Mouse (Mus musculus): ENCODE measurements around the gene Naglu. TPM values are rescaled to one million over a fixed set of nuclear protein-coding genes. Genes with fewer than 3 reads are reported as not detected.

The Naglu gene
- polyA plus RNA-seq, 1 experiment from 2014 or later = 10.0 TPM

DNA sequence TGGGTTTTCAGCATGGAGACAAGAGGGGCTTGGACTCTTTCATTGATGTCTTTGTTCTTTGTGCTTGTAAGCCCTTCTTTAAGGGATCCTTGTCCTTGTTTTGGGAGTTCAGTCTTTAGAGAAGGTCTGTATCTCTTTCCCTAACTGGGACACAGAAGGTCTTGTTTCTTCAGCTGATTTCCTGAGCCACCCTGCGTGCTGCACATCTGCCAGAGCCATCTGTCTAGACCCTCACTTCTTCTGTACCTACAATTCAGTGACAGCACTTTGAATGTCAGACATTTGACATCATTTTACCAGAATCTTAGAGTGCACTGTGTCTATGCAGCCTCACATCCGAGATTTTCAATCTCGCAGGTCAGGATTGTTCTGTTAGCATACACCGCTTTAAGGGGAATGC is 24.0 kb upstream of the Naglu start:
- no peak overlapping the region for H3K4me3 ChIP-seq
- H3K4me1 ChIP-seq = no peaks in the 10 kb centered on the region
- no peaks in the 10 kb centered on the region for H3K9me3 ChIP-seq (replicated peaks)
- H3K36me3 ChIP-seq = peaks cover 99% of the 10 kb centered on the region
- H3K27ac ChIP-seq (replicated peaks) = no peak overlapping the region
- H3K27me3 ChIP-seq (ENCODE audit: low read depth, poor library complexity, severe bottlenecking) = no peaks in the 10 kb centered on the region
- no peak for DNase-seq (ENCODE audit: low spot score)
- WGBS = 91% methylated on average over 4 of the region's 4 CpGs

DNA sequence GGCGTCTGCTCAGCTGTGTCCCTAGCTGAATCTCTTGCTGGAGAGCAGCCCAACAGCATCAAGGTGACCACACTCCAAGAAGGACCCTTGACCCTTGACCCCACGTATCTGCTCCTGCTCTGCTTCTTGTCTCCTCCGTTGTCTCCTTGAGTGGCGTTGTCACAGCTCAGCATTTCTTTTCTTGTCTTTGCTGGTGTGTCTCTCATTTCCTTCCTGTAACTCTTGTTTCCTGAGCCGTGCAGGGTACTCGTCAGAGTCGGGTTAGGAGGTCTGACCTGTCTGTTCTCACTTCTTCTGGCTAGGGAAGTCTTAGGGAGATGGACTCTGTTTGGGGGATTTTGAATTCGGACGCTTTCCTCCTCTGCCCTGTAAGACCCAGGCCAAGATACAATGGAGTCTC is 23.4 kb upstream of the Naglu start:
- no peak for DNase-seq (ENCODE audit: low spot score)
- H3K27ac ChIP-seq (replicated peaks) = no peak overlapping the region
- H3K27me3 ChIP-seq (ENCODE audit: low read depth, poor library complexity, severe bottlenecking) = no peaks in the 10 kb centered on the region
- H3K4me3 ChIP-seq = no peak overlapping the region
- H3K4me1 ChIP-seq = no peaks in the 10 kb centered on the region
- WGBS = 72% methylated on average over 9 of the region's 9 CpGs
- no peaks in the 10 kb centered on the region for H3K9me3 ChIP-seq (replicated peaks)
- H3K36me3 ChIP-seq = peaks cover 99% of the 10 kb centered on the region

- Histone ChIP-seq H3K27me3 (ENCODE audit: low read depth, poor library complexity, severe bottlenecking) (no peaks in the 10 kb centered on the region), H3K9me3 (replicated peaks) (no peaks in the 10 kb centered on the region), H3K4me1 (no peaks in the 10 kb centered on the region), H3K27ac (replicated peaks) (no peak overlapping the region), H3K36me3 (peaks cover 100% of the 10 kb centered on the region), H3K4me3 (no peak overlapping the region)
- WGBS = 87% methylated on average over 3 of the region's 3 CpGs
- DNase-seq (ENCODE audit: low spot score) = no peak
These were observed 22.3 kb upstream of the Naglu start for GRCm38 (mm10) chr11:101047502-101047901.

GRCm38 (mm10) chr11:101050359-101050758 is 19.5 kb upstream of the Naglu start:
- no peak overlapping the region for H3K4me3 ChIP-seq
- no peak for DNase-seq (ENCODE audit: low spot score)
- no peaks in the 10 kb centered on the region for H3K27me3 ChIP-seq (ENCODE audit: low read depth, poor library complexity, severe bottlenecking)
- no peaks in the 10 kb centered on the region for H3K4me1 ChIP-seq
- H3K9me3 ChIP-seq (replicated peaks) = no peaks in the 10 kb centered on the region
- peaks cover 99% of the 10 kb centered on the region for H3K36me3 ChIP-seq
- WGBS = 93% methylated on average over 9 of the region's 9 CpGs
- H3K27ac ChIP-seq (replicated peaks) = 0 out of 2 replicates have a peak overlapping the region, but pooled peaks have one; percentile 28

GRCm38 (mm10) chr11:101051051-101051493 is 18.7 kb upstream of the Naglu start:
- H3K4me3 ChIP-seq = no peak overlapping the region
- no peak overlapping the region for H3K27ac ChIP-seq (replicated peaks)
- DNase-seq (ENCODE audit: low spot score) = no peak
- no peaks in the 10 kb centered on the region for H3K4me1 ChIP-seq
- H3K27me3 ChIP-seq (ENCODE audit: low read depth, poor library complexity, severe bottlenecking) = no peaks in the 10 kb centered on the region
- peaks cover 99% of the 10 kb centered on the region for H3K36me3 ChIP-seq
- 90% methylated on average over 6 of the region's 6 CpGs for WGBS
- H3K9me3 ChIP-seq (replicated peaks) = no peaks in the 10 kb centered on the region

DNA sequence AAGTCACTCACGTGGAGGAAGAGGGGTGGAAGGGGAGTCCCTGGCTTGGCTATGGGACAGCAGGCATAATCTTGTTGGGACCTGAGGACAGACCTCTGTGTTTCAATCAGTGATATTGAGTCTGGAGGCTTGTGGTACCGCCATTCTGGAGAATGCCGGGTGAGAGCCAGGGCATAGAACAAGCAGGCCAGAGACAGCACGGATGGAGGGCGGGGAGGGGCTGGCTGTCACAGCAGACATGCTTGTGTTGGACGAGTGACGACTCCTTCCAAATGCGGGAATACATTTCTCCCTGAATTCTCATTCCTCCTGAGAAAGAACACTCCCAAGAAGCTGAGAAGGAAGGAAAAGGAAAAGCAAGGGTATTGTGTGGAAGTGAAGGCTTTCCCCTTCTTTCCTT is 18.2 kb upstream of the Naglu start:
- no peak overlapping the region for H3K4me3 ChIP-seq
- peaks cover 99% of the 10 kb centered on the region for H3K36me3 ChIP-seq
- DNase-seq (ENCODE audit: low spot score) = no peak
- no peaks in the 10 kb centered on the region for H3K27me3 ChIP-seq (ENCODE audit: low read depth, poor library complexity, severe bottlenecking)
- H3K27ac ChIP-seq (replicated peaks) = no peak overlapping the region
- no peaks in the 10 kb centered on the region for H3K4me1 ChIP-seq
- WGBS = 89% methylated on average over 8 of the region's 8 CpGs
- no peaks in the 10 kb centered on the region for H3K9me3 ChIP-seq (replicated peaks)

- Histone ChIP-seq H3K4me1 (no peaks in the 10 kb centered on the region), H3K9me3 (replicated peaks) (no peaks in the 10 kb centered on the region), H3K27ac (replicated peaks) (no peak overlapping the region), H3K4me3 (no peak overlapping the region), H3K36me3 (peaks cover 95% of the 10 kb centered on the region), H3K27me3 (ENCODE audit: low read depth, poor library complexity, severe bottlenecking) (no peaks in the 10 kb centered on the region)
- WGBS = 95% methylated on average over 10 of the region's 10 CpGs
- DNase-seq (ENCODE audit: low spot score) = no peak
These were observed 16.9 kb upstream of the Naglu start for GRCm38 (mm10) chr11:101052751-101053473.

- H3K27me3 ChIP-seq (ENCODE audit: low read depth, poor library complexity, severe bottlenecking) = no peaks in the 10 kb centered on the region
- peaks cover 6% of the 10 kb centered on the region for H3K4me1 ChIP-seq
- H3K27ac ChIP-seq (replicated peaks) = no peak overlapping the region
- H3K9me3 ChIP-seq (replicated peaks) = no peaks in the 10 kb centered on the region
- whole genome bisulfite sequencing = 97% methylated on average over 1 of the region's 1 CpGs
- DNase-seq (ENCODE audit: low spot score) = no peak
- H3K4me3 ChIP-seq = no peak overlapping the region
- peaks cover 93% of the 10 kb centered on the region for H3K36me3 ChIP-seq
These were observed 15.8 kb upstream of the Naglu start for GRCm38 (mm10) chr11:101053974-101054373.

- no peak overlapping the region for H3K4me3 ChIP-seq
- no peak overlapping the region for H3K27ac ChIP-seq (replicated peaks)
- H3K9me3 ChIP-seq (replicated peaks) = no peaks in the 10 kb centered on the region
- WGBS = 90% methylated on average over 14 of the region's 14 CpGs
- H3K36me3 ChIP-seq = peaks cover 93% of the 10 kb centered on the region
- no peaks in the 10 kb centered on the region for H3K27me3 ChIP-seq (ENCODE audit: low read depth, poor library complexity, severe bottlenecking)
- H3K4me1 ChIP-seq = peaks cover 16% of the 10 kb centered on the region
- DNase-seq (ENCODE audit: low spot score) = no peak
These were observed 14.4 kb upstream of the Naglu start for GRCm38 (mm10) chr11:101055418-101055817.

DNA sequence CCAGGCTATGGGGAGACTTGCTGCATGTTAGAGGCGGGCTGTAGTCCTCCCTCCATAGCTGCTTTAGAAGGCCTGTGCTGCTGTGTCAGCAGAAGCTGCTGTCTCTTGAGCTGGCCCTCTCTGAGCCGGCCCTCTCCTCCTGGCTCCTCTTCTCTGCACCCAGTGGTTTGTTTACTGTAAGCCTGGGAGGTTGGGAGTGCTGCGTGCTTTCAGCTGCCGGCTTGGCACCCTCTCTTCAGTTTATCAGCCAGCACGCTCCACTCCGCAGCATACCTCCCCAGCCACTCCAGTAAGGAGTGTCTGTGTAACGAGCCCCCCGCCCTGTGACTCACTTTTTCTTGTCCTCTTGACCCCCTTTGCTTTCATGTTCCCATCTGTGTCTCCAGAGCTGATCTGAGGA is 12.9 kb upstream of the Naglu start:
- 60% methylated on average over 8 of the region's 8 CpGs for WGBS
- peaks cover 92% of the 10 kb centered on the region for H3K36me3 ChIP-seq
- DNase-seq (ENCODE audit: low spot score) = no peak
- H3K4me1 ChIP-seq = peaks cover 16% of the 10 kb centered on the region
- H3K27me3 ChIP-seq (ENCODE audit: low read depth, poor library complexity, severe bottlenecking) = no peaks in the 10 kb centered on the region
- no peak overlapping the region for H3K4me3 ChIP-seq
- H3K9me3 ChIP-seq (replicated peaks) = no peaks in the 10 kb centered on the region
- H3K27ac ChIP-seq (replicated peaks) = no peak overlapping the region

DNA sequence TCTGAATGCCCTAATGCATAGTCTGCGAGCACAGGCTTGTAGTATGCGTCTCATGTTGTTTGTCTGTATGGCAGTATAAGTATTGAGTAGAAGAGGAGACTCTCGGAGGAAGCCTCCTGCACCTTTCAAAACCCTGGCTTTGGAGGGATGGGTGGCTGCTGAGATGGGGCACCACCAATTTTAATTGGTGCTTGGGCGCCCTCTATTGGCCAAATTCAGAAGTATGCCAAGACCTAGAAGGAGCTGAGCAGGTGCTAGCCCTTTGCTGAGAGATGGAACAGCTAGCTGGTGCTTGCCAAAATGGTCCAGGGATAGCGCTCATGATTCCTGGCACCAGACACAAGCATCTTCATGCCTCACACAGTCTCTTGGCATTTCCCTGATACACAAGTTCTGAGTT is 12.0 kb upstream of the Naglu start:
- Histone ChIP-seq H3K27me3 (ENCODE audit: low read depth, poor library complexity, severe bottlenecking) (no peaks in the 10 kb centered on the region), H3K36me3 (peaks cover 92% of the 10 kb centered on the region)
- 36% methylated on average over 5 of the region's 5 CpGs for WGBS

GRCm38 (mm10) chr11:101058726-101059125 is 11.1 kb upstream of the Naglu start:
- Histone ChIP-seq H3K36me3 (peaks cover 92% of the 10 kb centered on the region), H3K27me3 (ENCODE audit: low read depth, poor library complexity, severe bottlenecking) (no peaks in the 10 kb centered on the region), H3K27ac (replicated peaks) (no peak overlapping the region), H3K4me1 (peaks cover 26% of the 10 kb centered on the region), H3K9me3 (replicated peaks) (no peaks in the 10 kb centered on the region), H3K4me3 (no peak overlapping the region)
- 74% methylated on average over 5 of the region's 5 CpGs for WGBS
- no peak for DNase-seq (ENCODE audit: low spot score)

More for the DNA sequence above, 12.0 kb upstream of the Naglu start:
- Histone ChIP-seq H3K27ac (replicated peaks) (no peak overlapping the region), H3K9me3 (replicated peaks) (no peaks in the 10 kb centered on the region), H3K4me3 (no peak overlapping the region), H3K4me1 (peaks cover 17% of the 10 kb centered on the region)
- peak; percentile 72 for DNase-seq (ENCODE audit: low spot score)

- H3K27me3 ChIP-seq (ENCODE audit: low read depth, poor library complexity, severe bottlenecking) = no peaks in the 10 kb centered on the region
- 81% methylated on average over 10 of the region's 10 CpGs for WGBS
- DNase-seq (ENCODE audit: low spot score) = no peak
- H3K27ac ChIP-seq (replicated peaks) = no peak overlapping the region; the same call in 1 of the 2 replicates
- no peaks in the 10 kb centered on the region for H3K9me3 ChIP-seq (replicated peaks)
- H3K4me1 ChIP-seq = peaks cover 29% of the 10 kb centered on the region
- H3K36me3 ChIP-seq = peaks cover 90% of the 10 kb centered on the region
- no peak overlapping the region for H3K4me3 ChIP-seq
These were observed 10.3 kb upstream of the Naglu start for GRCm38 (mm10) chr11:101059473-101059872.
